Mouse (Mus musculus): ENCODE results near the gene Xylt1. TPM values are rescaled to one million over a fixed set of nuclear protein-coding genes. Genes with fewer than 3 reads are reported as not detected.

Xylt1 gene
- total RNA-seq, 4 experiments from 2014 or later: 6.1 to 9.9 (median 7.3) TPM

- DNase-seq (ENCODE audit: low spot score in 2 of 2): no peak
Observed at GRCm38 (mm10) chr7:117394380-117394779, 13.6 kb downstream of the Xylt1 start.

GRCm38 (mm10) chr7:117395511-117395910, 14.7 kb downstream of the Xylt1 start:
- DNase-seq (ENCODE audit: low spot score in 2 of 2): no peak

GRCm38 (mm10) chr7:117397877-117398276, 17.1 kb downstream of the Xylt1 start:
- no peak for DNase-seq (ENCODE audit: low spot score in 2 of 2)

GRCm38 (mm10) chr7:117399971-117400370, 19.2 kb downstream of the Xylt1 start:
- DNase-seq (ENCODE audit: low spot score in 2 of 2): no peak

GRCm38 (mm10) chr7:117401581-117401980, 20.8 kb downstream of the Xylt1 start:
- no peak for DNase-seq (ENCODE audit: low spot score in 2 of 2)

- DNase-seq (ENCODE audit: low spot score in 2 of 2): no peak
Observed at GRCm38 (mm10) chr7:117406336-117406735, 25.6 kb downstream of the Xylt1 start.

GRCm38 (mm10) chr7:117409268-117409988, 28.6 kb downstream of the Xylt1 start:
- DNase-seq (ENCODE audit: low spot score in 2 of 2): no peak

- DNase-seq (ENCODE audit: low spot score in 2 of 2): no peak
Observed at GRCm38 (mm10) chr7:117411874-117412273, 31.1 kb downstream of the Xylt1 start.

GRCm38 (mm10) chr7:117412405-117412804, 31.6 kb downstream of the Xylt1 start:
- DNase-seq (ENCODE audit: low spot score in 2 of 2): peak; percentile 67 to 81

GRCm38 (mm10) chr7:117414341-117415008, 33.7 kb downstream of the Xylt1 start:
- peak; percentile 54 to 75 for DNase-seq (ENCODE audit: low spot score in 2 of 2)

- no peak for DNase-seq (ENCODE audit: low spot score in 2 of 2)
Observed at GRCm38 (mm10) chr7:117415009-117415363, 34.2 kb downstream of the Xylt1 start.

- no peak for DNase-seq (ENCODE audit: low spot score in 2 of 2)
Observed at GRCm38 (mm10) chr7:117419041-117419440, 38.3 kb downstream of the Xylt1 start.

- no peak for DNase-seq (ENCODE audit: low spot score in 2 of 2)
Observed at GRCm38 (mm10) chr7:117419846-117420245, 39.1 kb downstream of the Xylt1 start.

- DNase-seq (ENCODE audit: low spot score in 2 of 2): no peak
Observed at GRCm38 (mm10) chr7:117420301-117420700, 39.5 kb downstream of the Xylt1 start.

GRCm38 (mm10) chr7:117420836-117421566, 40.2 kb downstream of the Xylt1 start:
- no peak for DNase-seq (ENCODE audit: low spot score in 2 of 2)

- DNase-seq (ENCODE audit: low spot score in 2 of 2): no peak
Observed at GRCm38 (mm10) chr7:117424841-117425240, 44.1 kb downstream of the Xylt1 start.

- no peak for DNase-seq (ENCODE audit: low spot score in 2 of 2)
Observed at GRCm38 (mm10) chr7:117426366-117426765, 45.6 kb downstream of the Xylt1 start.

GRCm38 (mm10) chr7:117428690-117429224, 48.0 kb downstream of the Xylt1 start:
- DNase-seq (ENCODE audit: low spot score in 2 of 2): no peak

- DNase-seq (ENCODE audit: low spot score in 2 of 2): no peak
Observed at GRCm38 (mm10) chr7:117429483-117429882, 48.7 kb downstream of the Xylt1 start.

- no peak for DNase-seq (ENCODE audit: low spot score in 2 of 2)
Observed at GRCm38 (mm10) chr7:117429895-117430294, 49.1 kb downstream of the Xylt1 start.

- no peak for DNase-seq (ENCODE audit: low spot score in 2 of 2)
Observed at GRCm38 (mm10) chr7:117430361-117430935, 49.7 kb downstream of the Xylt1 start.

GRCm38 (mm10) chr7:117433641-117434040, 52.9 kb downstream of the Xylt1 start:
- no peak for DNase-seq (ENCODE audit: low spot score in 2 of 2)

Measured in gastrocnemius, adult 8-10 months (tissue).